Mouse (Mus musculus) pancreas, adult 10 weeks (tissue): ENCODE data around the gene Hrc. TPM values are rescaled to one million over a fixed set of nuclear protein-coding genes. Genes with fewer than 3 reads are reported as not detected.

Source experiments
- polyA plus RNA-seq: library from polyadenylated mRNA; stranded (reverse); fragments of 350-450 nt; fragmentation: Illumina TruSeq; extraction: RNeasy Lipid Tissue Mini Kit (QIAGEN cat#74804); gene quantifications from one replicate; pipeline ENCODE4 v1.2.3, GENCODE M21; 2015; ENCODE audit warnings: low read depth, low replicate concordance; ENCODE audit not compliant: insufficient read depth

The Hrc gene
- 0.89 TPM for polyA plus RNA-seq

GRCm38 (mm10) chr7:45335056-45335455 is at the start of gene Hrc:
TSS of gene Hrc (plus strand) at chr7:45335290.

GRCm38 (mm10) chr7:45333431-45333982 is 1.6 kb upstream of the Hrc start, which contains the start of gene Trpm4:
TSS of gene Trpm4 (minus strand) at chr7:45333780.

GRCm38 (mm10) chr7:45366652-45367019 is 31.5 kb downstream of the Hrc start, which contains the start of gene Ppfia3:
TSS of gene Ppfia3 (minus strand) at chr7:45367019.

GRCm38 (mm10) chr7:45370475-45371311 is 35.6 kb downstream of the Hrc start, which contains the start of gene Lin7b:
TSS of gene Lin7b (minus strand) at chr7:45370583.

Other genes starting within 250 kb of the Hrc start
- gene Rcn3, start 243.1 kb upstream of the Hrc start, polyA plus RNA-seq = 25.7 TPM
- gene Fcgrt, start 231.4 kb upstream of the Hrc start, polyA plus RNA-seq = 25.4 TPM
- gene Rps11, start 210.9 kb upstream of the Hrc start, polyA plus RNA-seq = 500 TPM
- gene Rpl13a, start 206.5 kb upstream of the Hrc start, polyA plus RNA-seq = 1,110 TPM
- 0.61 TPM for gene Gm45713, start 199.1 kb upstream of the Hrc start, polyA plus RNA-seq
- gene Flt3l, start 198.9 kb upstream of the Hrc start, polyA plus RNA-seq = 14.1 TPM
- gene Pih1d1, start 181.0 kb upstream of the Hrc start, polyA plus RNA-seq = 8.8 TPM
- gene Aldh16a1, start 180.7 kb upstream of the Hrc start, polyA plus RNA-seq = 9.4 TPM
- not detected for gene Slc17a7, start 171.3 kb upstream of the Hrc start, polyA plus RNA-seq
- not detected for gene Gfy, start 155.7 kb upstream of the Hrc start, polyA plus RNA-seq
- gene Pth2, start 154.3 kb upstream of the Hrc start, polyA plus RNA-seq = not detected
- not detected for gene Ccdc155, start 130.4 kb upstream of the Hrc start, polyA plus RNA-seq
- gene Dkkl1, start 123.1 kb upstream of the Hrc start, polyA plus RNA-seq = 7.0 TPM
- 98.6 TPM for gene Tead2, start 119.5 kb upstream of the Hrc start, polyA plus RNA-seq
- gene Cd37, start 96.2 kb upstream of the Hrc start, polyA plus RNA-seq = 2.7 TPM
- not detected for gene Slc6a16, start 94.2 kb upstream of the Hrc start, polyA plus RNA-seq
- not detected for gene Slc6a21, start 57.8 kb upstream of the Hrc start, polyA plus RNA-seq
- 15.2 TPM for gene Trpm4, start 1.5 kb upstream of the Hrc start, polyA plus RNA-seq
- gene Ppfia3, start 31.7 kb downstream of the Hrc start, polyA plus RNA-seq = 0.92 TPM
- 4.4 TPM for gene Lin7b, start 35.3 kb downstream of the Hrc start, polyA plus RNA-seq
- gene Snrnp70, start 60.5 kb downstream of the Hrc start, polyA plus RNA-seq = 230 TPM
- not detected for gene Kcna7, start 70.4 kb downstream of the Hrc start, polyA plus RNA-seq
- gene Ntf5, start 78.4 kb downstream of the Hrc start, polyA plus RNA-seq = not detected
- gene Lhb, start 85.5 kb downstream of the Hrc start, polyA plus RNA-seq = not detected
- gene Gys1, start 99.6 kb downstream of the Hrc start, polyA plus RNA-seq = 3.9 TPM
- 11.0 TPM for gene Ruvbl2, start 102.8 kb downstream of the Hrc start, polyA plus RNA-seq
- gene Ftl1, start 124.6 kb downstream of the Hrc start, polyA plus RNA-seq = 893 TPM
- 42.0 TPM for gene Bax, start 131.6 kb downstream of the Hrc start, polyA plus RNA-seq
- gene Tulp2, start 146.6 kb downstream of the Hrc start, polyA plus RNA-seq = 1.5 TPM
- not detected for gene Gm45808, start 151.5 kb downstream of the Hrc start, polyA plus RNA-seq
- 2.1 TPM for gene Dhdh, start 153.5 kb downstream of the Hrc start, polyA plus RNA-seq
- gene Nucb1, start 175.1 kb downstream of the Hrc start, polyA plus RNA-seq = 43.0 TPM
- 14.2 TPM for gene Ppp1r15a, start 191.0 kb downstream of the Hrc start, polyA plus RNA-seq
- gene Plekha4, start 191.0 kb downstream of the Hrc start, polyA plus RNA-seq = 3.5 TPM
- not detected for gene Hsd17b14, start 219.6 kb downstream of the Hrc start, polyA plus RNA-seq
- 127 TPM for gene Bcat2, start 234.9 kb downstream of the Hrc start, polyA plus RNA-seq